Mouse (Mus musculus): ENCODE results near the gene Gsdme. TPM values are rescaled to one million over a fixed set of nuclear protein-coding genes. Genes with fewer than 3 reads are reported as not detected.

Gsdme gene
- total RNA-seq, 4 experiments from 2014 or later, result 0.31 to 0.48 (median 0.37) TPM

DNA sequence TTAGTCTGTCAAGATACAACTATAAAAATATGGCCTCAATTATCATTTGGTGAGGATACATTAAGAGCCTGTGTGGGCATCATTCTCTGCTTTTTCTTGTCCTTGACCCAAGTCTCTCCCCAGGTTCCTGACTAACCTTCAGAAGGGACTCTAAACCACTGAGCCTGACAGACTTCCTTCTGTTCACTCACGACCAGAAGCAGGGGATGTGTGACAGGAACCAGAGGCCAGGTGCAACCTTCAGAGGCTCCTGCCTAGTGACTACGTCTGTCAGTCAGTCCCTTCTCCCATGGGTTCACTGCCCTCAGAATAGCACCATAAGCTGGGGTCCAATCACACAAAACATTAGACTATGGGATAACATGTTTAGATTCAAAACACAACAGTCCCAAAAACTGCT is 16.3 kb downstream of the Gsdme start:
- no peak for DNase-seq (ENCODE audit: low spot score in 2 of 2)

DNA sequence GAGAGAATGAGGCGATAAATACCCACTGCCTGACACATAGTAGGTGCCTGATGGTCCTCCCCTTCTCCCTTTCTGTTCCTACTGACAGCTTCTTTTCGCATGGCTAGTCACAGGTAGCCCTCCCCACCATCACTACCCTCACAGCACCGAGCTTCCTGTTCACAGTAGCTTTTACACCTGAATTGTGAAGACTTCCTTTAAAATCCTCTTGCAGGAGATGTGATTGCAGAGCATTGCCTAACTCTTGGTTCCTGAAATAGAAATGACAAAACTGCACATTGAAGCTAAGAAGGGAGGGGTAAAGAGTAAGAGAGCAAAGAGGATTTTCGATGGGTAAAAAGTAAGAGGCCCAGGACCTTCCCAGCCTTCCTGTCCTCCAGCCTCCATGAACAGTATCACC is 18.7 kb downstream of the Gsdme start:
- no peak for DNase-seq (ENCODE audit: low spot score in 2 of 2)

DNA sequence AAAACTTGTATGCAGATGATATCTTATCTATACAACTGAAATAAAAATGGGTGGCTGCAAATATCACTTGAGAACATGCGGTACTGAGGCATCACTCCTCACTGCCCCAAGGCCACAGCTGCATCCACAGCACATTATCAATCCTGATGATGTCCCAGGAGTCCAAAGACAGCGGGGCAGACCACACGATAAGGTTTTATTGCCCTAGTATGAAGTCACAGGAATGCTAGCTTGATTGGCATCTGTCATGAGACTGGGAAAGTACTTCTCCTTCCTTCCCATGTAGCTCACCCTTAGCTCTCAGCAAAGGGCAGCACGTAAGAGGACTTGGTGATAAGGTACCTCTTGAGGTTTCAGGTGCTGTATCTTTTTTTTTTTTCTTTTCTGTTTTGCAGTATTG is 19.5 kb downstream of the Gsdme start:
- no peak for DNase-seq (ENCODE audit: low spot score in 2 of 2)

DNA sequence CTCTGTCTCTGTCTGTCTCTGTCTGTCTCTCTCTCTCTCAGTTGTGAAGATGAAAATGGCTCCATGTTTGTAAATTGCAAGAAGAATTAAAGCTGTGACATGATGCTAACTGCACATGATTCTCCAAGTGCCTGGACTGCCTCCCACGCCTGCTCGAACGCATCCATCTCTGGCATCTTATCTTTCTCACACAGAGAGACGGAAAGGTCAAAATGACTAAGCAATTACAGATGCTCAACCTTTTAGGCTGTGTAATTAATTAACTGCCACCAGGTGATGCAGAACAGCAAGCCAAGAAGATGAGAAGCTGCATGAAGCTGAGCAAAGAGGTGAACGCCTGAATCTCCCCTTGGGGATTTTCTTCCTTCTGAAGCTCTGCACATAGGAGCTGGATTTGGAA is 23.2 kb downstream of the Gsdme start:
- DNase-seq (ENCODE audit: low spot score in 2 of 2), result no peak

DNA sequence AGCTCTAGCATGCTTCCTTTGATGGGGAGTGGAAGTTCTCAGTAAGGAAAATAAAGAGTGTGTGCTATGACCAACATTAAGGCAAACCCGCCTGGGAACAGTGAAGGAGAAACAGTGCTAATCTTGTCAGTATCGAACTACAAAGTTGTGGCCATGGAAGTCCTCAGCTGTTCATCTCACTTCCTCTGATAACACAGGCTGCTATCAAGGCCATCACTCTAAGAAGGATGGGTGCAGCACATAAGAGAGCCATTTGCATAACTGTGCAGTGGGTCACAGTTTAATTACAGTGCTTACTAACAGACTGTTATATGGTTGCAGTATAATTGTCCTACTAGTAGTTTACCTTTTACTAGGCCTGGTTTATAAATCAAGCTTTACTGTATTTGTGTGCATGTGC is 23.8 kb downstream of the Gsdme start:
- no peak for DNase-seq (ENCODE audit: low spot score in 2 of 2)

DNA sequence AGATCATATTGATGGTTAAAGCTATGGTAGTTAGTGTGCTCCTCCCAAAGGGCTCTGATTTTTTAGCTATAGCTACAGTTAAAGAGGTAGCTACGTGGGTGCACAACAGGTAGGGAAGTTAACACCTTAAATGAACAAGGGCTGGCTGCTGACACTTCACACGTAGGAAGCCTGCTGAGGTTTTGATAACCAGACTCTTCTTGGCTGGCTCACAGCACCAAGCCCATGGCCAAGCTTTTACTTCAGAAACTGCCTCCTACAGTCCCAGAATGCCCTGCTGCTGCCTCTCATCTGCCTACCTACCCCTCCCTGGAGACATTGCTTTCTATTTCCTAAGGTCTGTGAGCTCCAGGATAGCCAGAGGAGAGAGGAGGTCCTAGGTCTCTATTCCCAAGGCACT is 25.7 kb downstream of the Gsdme start:
- no peak for DNase-seq (ENCODE audit: low spot score in 2 of 2)

DNA sequence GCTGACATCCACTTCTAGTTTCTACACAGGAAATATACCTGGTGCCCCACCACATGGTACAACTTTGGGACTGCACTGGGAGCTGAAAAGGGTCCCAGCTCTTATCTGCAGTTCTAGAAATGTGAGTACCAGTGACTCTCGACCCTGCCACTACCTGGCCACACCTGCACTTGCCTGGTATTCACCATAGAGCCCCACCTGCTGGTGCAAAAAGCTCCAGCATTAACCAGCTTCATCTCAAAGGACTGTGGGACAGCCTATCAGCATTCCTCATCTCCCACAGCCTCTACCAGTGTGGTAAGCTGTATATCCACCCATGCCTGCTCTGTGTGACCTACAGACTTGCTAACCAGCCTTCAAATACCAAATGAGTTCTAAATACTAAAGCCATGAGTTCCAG is 30.7 kb downstream of the Gsdme start:
- DNase-seq (ENCODE audit: low spot score in 2 of 2), result no peak

DNA sequence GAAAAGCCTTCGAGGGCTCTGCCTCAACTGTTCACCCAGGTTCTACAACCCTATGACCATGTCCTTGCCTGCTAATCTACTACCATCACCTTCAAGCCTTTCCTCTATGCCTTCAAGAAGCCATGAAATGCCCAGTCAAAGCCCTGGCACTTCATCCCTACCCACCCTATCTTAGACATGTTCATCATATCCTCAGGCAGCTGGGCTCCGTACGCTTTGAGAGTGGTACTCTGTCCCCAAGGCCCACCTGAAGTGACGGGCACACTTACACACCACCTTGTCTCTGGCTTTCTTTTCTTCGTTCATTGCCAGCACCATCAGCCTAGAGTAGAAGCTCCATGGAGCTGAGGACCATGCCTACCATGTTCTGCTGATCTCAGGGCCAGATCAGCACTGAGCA is 32.4 kb downstream of the Gsdme start:
- no peak for DNase-seq (ENCODE audit: low spot score in 2 of 2)

DNA sequence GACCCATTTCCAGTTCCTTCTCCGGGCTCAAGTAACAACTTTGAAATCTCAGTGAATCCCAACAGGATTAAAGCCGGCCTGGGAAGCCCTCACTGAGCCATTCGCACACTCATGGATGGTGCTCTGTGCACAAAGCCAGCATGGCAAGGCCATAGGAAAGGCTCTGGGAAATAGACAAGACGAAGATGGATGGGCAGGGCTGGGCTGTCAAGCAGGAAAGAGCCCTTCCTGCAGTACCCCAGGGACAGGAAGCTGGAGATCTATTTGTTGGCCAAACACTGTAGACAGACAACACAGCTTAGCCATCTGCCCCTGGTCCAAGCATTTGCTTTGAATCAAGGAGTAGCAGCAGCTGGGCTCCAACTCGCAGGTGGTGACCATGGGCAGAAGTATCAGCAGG is 35.5 kb downstream of the Gsdme start:
- no peak for DNase-seq (ENCODE audit: low spot score in 2 of 2)

DNA sequence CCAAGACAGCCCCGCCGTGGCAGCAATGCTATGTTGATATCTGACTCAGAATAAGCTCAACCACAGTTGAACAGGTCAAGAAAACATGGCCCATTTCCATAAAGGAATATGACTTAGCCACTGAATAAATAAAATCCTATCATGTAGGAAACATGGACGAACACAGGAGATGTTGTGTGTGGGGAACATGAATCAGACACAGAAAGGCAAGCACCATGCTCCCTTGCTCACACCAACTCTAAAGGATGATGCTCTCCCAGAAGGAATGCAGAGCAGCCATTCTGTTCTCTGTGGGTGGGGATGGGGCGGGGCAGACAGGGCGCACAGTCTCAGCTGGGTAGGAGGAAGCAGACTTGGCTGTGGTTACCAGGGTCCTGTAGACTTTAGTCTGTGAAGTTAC is 38.4 kb downstream of the Gsdme start:
- no peak for DNase-seq (ENCODE audit: low spot score in 2 of 2)

DNA sequence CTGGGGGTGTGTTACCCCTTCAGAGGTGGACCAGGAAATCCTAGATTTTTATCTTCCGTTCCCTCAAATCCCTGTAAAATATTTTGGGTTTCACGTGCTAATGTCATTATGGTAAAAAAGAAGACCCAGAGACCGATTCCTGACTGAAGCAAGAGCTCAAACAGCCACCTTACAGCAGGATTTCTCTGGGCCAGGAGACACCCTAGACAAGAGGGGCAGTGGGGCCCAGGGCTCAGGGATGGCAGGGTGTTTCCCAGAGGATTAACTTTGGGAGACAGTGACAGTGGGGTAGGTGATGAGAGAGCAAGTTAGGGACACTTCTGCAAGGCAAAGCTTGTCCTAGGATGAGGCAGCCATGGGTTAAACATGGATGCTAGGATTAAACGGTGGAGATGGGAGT is 40.1 kb downstream of the Gsdme start:
- DNase-seq (ENCODE audit: low spot score in 2 of 2), result no peak

DNA sequence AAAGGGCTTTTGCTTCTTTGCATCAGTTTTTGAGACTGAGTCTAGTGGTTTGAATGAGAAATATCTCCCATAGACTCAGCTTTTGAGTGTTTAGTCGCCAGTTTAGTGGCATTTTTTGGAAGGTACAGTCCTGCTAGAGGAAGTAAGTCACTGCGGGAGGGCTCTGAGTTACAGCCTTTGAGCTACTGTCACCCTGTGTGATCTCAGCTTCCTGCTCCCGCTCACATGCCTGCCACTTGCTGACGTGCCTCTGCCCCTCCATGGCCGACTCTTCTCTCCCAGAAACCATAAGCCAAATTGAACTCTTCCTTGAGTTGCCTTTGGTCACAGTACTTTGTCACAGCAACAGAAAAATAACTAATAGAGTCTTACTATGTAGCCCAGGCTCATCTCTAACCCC is 40.7 kb downstream of the Gsdme start:
- DNase-seq (ENCODE audit: low spot score in 2 of 2), result no peak

DNA sequence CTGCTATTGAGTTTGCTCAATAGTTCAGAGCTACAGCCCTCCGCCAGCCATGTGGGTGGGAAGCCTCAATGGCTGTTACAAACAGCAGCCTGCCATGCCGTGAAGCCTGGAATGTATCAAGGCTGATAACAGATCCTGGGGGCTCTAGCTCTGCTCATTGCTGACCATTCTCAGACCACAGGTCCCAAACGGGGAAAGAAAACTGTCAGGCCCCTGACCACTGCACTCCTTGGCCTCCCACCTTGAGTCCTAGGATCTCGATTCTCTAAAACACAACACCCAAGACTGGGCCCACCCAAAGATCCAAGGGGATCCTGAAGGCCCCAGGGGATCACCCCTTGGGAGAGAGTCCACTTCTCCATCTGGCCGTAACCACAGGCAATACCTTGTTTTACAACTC is 41.3 kb downstream of the Gsdme start:
- no peak for DNase-seq (ENCODE audit: low spot score in 2 of 2)

DNA sequence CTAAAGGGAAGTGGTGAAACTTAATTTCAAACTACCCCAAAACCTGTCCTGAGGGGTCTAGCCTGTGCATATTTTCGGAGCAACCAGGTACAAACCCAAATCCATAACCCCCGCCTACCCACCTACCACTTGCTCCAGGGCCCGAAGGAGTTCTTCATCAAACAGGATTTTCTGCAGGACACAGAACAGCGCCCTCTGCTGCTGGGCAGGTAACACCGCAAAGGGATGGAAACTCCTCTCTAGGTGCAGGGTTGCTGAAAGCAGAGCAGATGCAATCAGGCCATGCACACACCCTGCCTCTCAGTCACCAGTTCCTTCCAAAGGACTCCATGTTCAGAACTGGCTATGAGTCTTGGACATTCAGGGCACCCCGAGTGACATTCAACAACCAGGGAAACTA is 42.8 kb downstream of the Gsdme start:
- no peak for DNase-seq (ENCODE audit: low spot score in 2 of 2)

DNA sequence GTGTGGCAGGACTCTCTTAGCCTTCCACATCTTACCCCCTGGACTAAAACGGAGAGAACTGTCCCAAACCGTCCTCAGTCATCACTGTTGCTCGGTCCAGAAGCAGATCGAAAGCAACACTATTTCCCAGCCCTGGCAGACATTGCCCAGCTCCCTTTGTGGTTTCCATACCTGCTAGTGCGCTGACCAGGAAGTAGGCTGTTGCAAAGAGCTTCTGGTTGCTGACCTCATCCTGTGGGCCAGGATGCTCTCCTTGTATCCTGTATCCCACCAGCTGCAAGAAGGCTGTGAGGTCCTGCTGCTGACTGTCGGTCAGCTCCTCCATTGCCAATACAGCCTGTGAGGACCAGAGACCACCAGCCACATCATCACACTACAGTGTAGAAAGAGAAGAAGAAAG is 44.6 kb downstream of the Gsdme start:
- no peak for DNase-seq (ENCODE audit: low spot score in 2 of 2)

DNA sequence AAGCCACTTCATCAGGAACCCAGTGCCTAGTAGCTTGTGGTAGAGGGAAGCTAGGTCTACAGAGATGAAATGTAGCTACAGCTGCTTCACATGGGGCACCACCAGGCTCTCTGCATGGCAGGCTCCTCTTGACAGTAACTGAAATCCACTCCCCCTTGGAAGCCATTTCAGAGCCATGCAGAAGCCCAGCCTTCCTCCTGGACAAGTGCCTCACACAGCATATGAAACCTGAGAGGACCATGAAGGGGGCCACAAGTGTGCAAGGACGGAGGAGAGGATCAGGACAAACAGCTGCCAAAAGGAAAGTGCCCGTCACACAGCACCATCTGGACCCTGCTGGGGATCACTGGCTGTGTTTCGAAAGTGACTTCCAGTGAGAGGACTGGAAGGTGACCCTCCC is 45.0 kb downstream of the Gsdme start:
- no peak for DNase-seq (ENCODE audit: low spot score in 2 of 2)

DNA sequence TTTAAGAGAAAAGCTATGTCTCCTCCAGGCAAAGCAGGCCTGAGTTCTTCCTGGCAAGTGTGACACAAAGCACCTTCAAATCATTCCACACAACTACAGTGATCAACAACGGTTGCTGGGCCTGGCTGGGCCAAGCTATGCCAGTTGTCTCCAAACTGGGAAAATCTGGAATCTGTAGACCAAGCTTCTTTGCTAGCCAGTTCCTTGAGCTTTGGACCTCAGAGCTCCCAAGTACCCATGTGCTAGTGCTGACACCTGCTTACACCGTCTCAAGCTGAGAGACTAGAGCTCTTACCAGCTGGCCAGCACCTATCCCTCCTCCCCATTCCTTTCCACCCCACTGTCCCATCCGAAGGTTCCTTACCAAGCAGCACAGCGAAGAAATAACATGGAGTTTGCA is 47.7 kb downstream of the Gsdme start:
- no peak for DNase-seq (ENCODE audit: low spot score in 2 of 2)

DNA sequence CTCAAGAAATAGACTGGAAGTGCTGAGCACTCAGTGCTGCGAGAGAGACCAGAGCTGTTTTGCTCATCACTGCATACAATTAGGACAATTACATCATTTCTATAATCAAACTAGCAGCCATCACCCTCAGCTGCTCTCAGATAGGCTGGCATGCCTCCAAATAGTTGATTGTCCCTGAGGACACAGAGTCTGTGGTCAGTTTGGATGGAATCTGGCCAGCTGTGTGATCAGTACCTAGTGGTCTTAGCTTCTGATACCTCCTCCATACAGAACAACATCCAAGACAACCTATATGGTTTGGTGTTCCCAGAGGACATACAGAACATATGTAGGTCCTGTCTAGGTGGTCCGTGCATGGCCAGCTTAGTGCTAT is 48.3 kb downstream of the Gsdme start:
- no peak for DNase-seq (ENCODE audit: low spot score in 2 of 2)

DNA sequence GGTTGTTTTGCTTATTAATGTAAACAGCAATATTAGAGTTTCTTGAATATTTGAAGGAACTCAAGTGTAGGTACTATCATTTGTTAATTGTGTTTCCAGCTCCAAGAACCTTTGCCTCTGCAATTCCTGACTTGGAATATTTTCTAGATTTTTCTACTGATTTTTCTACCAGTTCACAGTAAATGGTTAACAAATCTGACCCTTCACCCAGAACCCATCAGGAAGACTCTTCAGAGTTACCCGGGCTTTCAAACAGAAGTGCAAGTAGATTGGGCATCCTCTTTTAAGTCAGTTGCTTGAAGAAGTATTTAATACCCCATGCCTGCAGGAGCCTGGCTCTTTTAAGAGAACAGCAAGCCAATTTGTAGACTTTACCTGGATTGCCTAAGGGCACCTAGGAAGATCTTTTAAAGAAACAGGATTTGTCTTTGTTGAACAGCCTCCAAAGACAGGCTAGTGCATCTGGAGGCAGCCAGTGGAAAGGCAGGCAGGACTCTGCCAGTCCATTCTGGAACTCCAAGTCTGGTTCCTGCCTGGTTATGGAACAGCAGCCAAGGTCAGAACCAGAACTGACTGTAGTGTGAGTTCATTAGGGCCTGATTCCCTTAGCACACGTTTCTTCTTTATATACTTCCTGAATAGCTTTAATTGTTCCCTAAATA is 48.8 kb downstream of the Gsdme start:
- DNase-seq (ENCODE audit: low spot score in 2 of 2), result no peak

DNA sequence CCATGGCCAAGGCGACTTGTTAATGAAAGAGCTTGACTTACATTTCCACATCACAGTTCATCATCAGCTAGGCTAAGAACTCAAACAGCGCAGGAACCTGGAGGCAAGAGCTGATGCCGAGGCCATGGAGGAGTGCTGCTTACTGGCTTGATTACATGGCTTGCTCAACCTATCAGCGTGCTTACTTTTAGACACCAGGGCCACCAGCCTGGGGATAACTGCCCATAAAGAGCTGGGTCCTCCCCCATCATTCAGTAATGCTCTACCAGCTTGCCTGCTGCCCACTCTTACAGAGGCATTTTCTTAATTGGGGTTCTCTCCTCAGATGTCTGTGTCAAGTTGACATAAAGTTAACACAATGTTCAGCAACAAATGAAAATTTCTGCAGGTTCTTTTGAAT is 58.6 kb downstream of the Gsdme start:
- no peak for DNase-seq (ENCODE audit: low spot score in 2 of 2)

DNA sequence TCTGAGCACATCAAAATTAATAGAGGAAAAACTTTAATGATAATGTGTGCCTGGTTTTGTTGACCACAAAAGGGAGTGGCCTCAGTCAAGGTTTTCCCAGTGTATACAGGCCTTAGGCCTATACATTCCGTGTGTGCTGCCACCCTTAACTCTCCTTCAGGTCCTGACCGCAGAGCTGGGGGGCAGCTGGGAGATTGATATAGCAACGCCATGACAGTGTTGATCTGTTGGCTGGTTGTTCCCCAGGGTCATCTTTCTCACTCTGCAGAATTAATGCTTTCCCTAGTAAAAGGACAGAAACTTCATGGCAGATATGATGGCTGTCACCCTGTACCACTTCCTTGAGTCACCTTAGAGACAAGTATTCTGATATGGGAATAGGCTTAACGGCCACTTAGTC is 59.3 kb downstream of the Gsdme start:
- DNase-seq (ENCODE audit: low spot score in 2 of 2), result no peak

DNA sequence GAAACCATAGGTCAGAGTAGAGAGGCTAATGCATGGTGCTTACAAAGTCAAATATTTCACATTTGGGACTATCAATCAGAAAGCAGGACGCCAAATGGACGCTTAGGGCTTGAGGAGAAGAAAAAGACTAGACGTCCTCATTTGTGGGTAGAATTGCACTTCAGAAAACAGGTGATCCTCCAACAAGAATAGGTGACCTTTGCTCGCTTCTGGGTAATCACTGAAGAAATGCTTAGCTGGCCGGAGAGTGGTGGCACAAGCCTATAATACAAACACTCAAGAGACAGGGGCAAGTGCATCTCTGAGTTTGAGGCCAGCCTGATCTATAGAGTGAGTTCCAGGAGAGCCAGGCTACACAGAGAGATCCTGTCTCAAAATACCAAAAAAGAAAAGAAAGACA is 69.8 kb downstream of the Gsdme start:
- no peak for DNase-seq (ENCODE audit: low spot score in 2 of 2)

DNA sequence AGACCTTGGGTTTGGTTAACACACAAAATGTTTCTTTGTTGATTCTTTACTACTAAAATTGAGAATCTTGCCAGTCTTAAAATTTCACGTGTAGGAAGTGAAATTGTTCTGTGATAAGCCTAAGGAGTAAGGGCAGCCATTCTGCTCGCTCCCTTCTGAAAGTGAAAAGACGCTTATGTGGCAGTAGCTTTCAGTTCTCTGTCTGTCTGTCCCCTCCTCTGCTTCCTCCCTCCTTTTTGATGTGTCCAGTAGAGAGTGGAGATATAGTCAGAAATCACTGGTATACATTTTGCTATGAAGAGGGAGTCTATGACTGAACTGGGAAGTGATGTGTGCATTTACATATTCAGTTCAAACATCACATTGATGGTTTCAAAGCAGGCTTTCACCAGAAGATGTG is 70.8 kb downstream of the Gsdme start:
- DNase-seq (ENCODE audit: low spot score in 2 of 2), result no peak

DNA sequence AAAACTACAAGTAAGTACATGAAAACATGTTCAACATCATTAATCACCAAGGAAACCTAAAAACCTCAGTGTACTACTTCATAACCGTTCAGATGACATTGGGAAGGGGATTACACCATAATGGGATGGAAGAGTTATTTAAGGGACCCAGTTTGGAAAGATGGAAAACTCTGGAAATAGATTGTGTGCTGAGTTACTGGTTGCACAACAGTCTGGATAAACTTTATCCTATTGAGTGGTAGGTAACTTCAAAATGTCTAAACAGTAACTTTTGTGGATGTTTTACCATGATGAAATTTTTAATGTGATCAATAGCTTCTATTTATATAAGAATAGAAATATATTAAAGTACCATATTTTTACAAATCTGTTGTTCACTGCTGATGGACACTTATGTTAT is 71.5 kb downstream of the Gsdme start:
- no peak for DNase-seq (ENCODE audit: low spot score in 2 of 2)
